Mouse (Mus musculus): ENCODE data around the gene Baz2a. TPM values are rescaled to one million over a fixed set of nuclear protein-coding genes. Genes with fewer than 3 reads are reported as not detected.
"Not testable (repeated sequence)": the region's sequence is repeated elsewhere in the genome, so short reads cannot be mapped to it uniquely, and the experiment has no call there.

Gene Baz2a
- total RNA-seq, 2 experiments from 2014 or later, result 15.0 to 40.3 TPM

DNA sequence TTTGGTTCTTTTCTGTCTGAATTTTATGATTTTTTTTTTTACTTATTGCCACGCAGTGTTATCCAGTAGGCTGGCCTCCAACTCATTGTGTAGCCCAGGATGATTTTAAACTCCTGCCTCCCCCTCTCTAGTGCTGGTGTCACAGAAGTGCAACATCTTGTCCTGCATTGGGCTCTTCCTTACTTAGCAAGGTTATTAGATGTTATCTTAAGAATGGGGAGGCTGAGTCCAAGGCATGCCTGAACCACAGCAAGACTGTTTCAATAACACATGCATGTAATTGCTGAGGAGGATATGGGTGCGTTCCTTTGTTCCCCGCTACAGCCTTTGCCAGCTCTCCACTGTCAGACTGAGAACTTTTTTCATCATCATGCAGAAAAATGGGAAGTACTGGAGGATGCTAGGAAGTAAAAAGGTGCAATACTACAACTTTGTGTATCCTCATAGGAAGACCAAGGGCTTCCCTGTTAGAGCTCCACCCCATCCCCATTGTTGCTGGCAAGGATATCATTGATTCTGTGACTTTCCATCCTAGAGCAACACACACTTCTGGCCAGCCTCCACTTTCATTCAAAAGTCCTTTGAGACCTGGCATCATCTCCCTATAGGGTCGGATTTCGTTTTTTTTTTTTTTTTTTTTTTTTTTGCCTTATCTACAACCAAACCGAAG, 9.4 kb upstream of the Baz2a start:
- peak; percentile 7; the same call in 1 of the 2 replicates for ATAC-seq (replicated peaks; ENCODE audit: poor library complexity)

DNA sequence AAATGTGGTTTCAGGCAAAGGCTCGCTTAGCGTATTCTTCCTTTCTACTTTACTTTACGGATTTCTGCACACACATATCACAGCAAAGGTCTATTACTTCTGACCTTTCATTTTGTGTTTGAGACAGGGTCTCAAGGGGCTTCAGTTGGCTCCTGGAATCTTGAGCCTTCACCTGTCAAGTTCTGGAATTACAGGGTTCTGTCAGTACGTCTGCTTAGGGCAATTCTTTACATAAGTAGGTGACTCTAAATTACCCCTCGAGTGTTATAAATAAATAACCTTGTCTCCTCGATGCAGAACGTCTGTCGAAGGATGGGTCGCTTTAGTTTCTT, 8.9 kb upstream of the Baz2a start:
- no peak for ATAC-seq (replicated peaks; ENCODE audit: poor library complexity)

- peak; percentile 87 for ATAC-seq (replicated peaks; ENCODE audit: poor library complexity)
Observed at GRCm38 (mm10) chr10:128082880-128083421, 8.4 kb upstream of the Baz2a start, which contains the start of gene Atp5b. Gene Atp5b, plus strand, starts transcription at chr10:128083273.

DNA sequence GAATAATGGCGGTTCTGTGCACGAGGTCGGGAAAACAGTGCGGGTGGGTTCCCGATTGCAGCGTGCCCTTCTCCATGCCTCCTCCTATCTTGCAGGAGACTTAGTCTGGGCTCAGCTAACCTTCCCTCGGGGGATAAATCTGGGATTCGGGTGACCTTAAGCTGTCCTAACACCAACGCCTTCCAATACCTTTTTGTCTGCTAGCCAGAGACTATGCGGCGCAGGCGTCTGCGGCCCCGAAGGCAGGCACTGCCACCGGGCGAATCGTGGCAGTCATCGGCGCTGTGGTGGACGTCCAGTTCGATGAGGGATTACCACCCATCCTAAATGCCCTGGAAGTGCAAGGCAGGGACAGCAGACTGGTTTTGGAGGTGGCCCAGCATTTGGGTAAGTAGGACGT, 7.7 kb upstream of the Baz2a start:
- no peak for ATAC-seq (replicated peaks; ENCODE audit: poor library complexity)

- no peak for ATAC-seq (replicated peaks; ENCODE audit: poor library complexity)
Observed at GRCm38 (mm10) chr10:128084160-128084559, 7.2 kb upstream of the Baz2a start.

GRCm38 (mm10) chr10:128086391-128086790, 5.0 kb upstream of the Baz2a start:
- peak; percentile 12; the same call in 1 of the 2 replicates for ATAC-seq (replicated peaks; ENCODE audit: poor library complexity)

GRCm38 (mm10) chr10:128087216-128087615, 4.2 kb upstream of the Baz2a start:
- not testable (repeated sequence) for ATAC-seq (replicated peaks; ENCODE audit: poor library complexity)

DNA sequence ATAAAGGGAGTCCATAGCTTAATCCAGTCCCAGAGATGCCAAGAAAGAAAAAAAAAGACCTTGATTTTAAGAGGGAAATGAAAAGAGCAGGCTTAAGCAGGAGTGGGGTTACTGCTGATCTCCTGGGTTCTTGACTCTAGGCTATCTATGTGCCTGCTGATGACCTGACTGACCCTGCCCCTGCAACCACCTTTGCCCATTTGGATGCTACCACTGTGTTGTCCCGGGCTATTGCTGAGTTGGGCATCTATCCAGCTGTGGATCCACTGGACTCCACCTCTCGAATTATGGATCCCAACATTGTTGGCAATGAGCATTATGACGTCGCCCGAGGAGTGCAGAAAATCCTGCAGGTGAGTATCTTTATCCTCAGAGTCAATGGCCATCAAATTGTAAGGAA, 3.2 kb upstream of the Baz2a start:
- no peak for ATAC-seq (replicated peaks; ENCODE audit: poor library complexity)

DNA sequence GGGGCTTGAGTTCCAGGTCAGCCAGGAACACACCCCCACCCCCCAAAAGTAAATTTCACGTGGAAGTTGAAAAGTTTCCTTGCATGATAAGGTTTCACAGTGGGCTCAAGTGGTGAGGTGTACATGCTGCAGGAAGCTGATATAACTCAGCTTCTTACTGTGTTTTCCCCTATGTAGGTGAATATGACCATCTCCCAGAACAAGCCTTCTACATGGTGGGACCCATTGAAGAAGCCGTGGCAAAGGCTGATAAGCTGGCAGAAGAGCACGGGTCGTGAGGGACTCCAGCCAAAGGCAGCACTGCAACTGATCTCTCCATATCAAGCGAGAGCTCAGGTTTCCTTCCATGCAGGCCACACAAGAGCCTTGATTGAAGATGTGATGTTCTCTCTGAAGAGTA, 1.5 kb upstream of the Baz2a start:
- no peak for ATAC-seq (replicated peaks; ENCODE audit: poor library complexity)

DNA sequence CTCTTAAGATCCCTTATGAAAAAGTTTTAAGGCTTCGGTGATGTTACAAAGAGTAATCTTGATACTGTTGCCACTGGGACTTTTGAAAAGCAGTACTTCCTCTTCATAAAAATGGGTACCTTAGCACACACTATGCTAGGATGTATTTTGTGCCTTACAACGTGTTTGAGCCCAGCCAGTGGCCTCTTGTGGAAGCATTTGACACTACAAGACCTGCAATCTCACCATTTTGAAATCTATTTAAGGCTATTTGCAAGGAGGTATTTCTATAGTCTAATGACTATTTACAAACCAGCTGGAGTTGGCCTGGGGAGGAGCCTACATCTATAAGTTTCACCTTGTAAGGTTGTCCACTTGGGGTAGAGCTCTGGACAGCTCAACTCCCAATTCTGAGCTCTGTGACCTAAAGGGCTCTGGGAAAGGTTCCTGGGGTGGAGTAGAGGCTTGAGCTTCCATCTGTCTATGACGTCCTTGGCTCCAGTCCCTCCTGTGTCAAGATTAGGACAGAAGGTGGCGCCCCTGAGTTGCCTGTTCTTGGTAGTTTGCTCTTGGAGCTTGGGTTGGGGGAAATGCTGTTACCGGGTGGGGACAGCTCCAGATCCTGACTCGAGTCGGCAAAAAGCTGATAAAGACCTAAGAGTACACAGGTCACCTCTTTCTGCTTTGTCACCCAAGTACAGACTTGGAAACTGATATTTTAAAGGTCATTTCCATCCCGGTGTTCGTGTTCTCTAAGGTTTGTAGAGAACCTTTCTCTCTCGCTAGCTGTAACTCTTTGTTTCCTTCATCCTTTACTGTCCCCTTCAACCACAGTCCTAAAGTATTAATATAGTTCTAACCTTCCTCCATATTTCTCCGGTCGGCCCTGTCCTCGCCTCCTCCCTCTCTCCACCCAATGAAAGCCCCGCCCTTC, 470 bp upstream of the Baz2a start:
- ATAC-seq (replicated peaks; ENCODE audit: poor library complexity), result peak; percentile 47

DNA sequence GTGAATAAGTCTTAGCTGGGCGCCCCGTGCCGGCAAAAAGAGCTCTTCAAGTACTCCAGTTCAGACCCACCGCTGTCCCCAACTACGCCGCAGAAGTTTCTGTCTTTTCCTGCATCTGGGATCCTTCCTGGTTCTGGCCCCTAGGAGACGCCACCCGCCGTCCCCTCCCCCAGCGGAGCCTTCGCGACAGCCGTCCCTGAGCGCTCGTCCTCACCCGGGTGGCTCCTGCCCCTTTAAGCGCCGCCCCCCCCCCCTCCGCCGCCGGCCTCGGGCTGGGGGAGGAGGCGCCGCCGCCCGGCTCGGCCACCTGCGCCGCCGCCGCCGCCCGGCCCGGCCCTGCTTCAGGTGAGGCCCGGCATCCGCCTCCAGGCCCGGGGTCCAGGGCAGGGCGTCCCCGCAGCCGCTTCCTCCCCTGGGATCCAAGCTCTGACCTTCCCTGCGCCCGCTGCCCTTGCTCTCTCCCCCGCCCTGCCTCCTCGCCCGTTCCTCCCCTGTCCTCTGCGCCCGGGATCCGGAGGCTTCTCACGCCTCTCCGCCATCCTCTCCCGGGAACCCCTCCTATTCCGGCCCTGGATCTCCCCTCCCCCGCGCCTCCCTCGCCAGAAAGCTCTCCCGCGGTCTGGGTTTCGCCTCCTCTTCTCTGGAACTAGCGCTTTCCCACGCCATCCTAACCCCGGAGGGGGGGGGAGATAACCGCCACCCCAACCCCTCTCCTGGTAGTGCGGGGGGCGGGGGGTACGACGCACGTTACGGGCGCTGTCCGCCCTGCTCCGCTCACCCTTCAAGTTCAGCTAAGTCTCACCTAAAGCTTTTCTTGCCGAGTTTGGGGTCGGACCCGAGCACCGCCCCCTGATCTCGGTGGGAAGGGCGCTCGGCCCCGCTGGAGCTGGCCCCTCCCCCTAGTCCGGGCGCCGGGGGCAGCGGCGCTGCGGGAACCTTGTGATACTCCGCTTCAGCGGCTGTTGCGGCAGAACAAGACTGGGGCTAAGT, 1.4 kb downstream of the Baz2a start:
- peak; percentile 13 for ATAC-seq (replicated peaks; ENCODE audit: poor library complexity)

- peak; percentile 18 for ATAC-seq (replicated peaks; ENCODE audit: poor library complexity)
Observed at GRCm38 (mm10) chr10:128093496-128094294, 2.3 kb downstream of the Baz2a start.

DNA sequence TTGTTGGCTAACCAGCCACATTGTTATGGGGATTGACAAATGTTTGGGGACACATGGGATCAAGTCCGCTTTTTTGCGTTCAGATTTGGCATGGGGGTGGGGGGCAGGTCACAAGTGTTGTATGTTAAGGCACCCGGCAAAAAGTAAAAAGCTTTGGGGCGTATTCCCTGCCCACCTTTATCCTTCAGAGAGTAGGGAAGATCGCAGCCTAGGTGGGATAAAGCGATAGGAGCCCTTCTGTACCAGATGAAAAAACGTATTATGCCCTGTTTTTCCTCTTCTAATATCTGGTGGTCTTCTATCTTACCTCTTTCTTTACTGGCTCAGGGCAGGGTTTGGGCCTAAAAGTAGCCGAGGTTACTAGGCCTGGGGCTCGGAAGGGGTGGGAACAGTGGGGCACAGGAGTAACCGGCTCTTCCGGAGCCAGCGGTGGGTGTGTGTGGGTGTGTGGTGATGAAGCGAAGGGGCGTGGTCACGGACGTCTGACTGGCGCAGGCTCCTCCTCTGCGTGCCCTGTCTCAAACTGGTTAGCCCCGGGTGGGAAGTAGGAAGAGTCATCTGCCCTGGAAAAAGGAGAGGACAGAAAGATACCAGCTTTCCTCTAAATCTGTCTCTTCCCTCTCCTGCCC, 3.1 kb downstream of the Baz2a start:
- ATAC-seq (replicated peaks; ENCODE audit: poor library complexity), result peak; percentile 45

DNA sequence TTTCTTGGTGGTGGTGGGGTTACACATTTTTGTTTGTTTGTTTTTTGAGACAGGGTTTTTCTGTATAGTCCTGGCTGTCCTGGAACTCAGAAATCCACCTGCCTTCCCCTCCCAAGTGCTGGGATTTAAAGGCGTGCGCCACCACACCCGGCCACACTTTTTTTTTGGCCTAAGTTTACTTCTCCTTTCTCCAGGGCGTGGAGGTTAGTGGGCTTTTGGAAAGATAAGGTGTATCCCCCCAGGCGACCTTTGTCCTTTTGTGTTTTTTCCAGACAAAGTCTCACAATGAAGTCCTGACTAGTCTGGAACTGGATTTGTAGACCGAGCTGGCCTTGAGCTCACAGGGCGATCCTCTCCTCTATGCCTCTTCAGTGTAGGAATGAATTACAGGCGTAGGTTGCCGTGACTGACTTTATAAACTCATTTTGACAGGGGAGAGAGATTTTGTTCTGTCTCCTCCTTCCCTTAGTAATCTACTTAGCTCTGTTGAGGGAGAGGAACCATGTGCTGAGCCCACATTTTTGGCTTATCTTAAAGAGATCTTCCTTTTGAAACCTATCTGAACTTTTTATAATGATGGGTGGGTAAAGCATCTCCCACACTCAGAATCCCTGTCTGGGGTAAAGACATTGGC, 3.7 kb downstream of the Baz2a start:
- ATAC-seq (replicated peaks; ENCODE audit: poor library complexity), result no peak

- no peak for ATAC-seq (replicated peaks; ENCODE audit: poor library complexity)
Observed at GRCm38 (mm10) chr10:128096313-128096692, 4.9 kb downstream of the Baz2a start.

GRCm38 (mm10) chr10:128096693-128097586, 5.6 kb downstream of the Baz2a start:
- ATAC-seq (replicated peaks; ENCODE audit: poor library complexity), result peak; percentile 49

- no peak for ATAC-seq (replicated peaks; ENCODE audit: poor library complexity)
Observed at GRCm38 (mm10) chr10:128097587-128097971, 6.2 kb downstream of the Baz2a start.
